Mouse (Mus musculus) cerebellum, postnatal 4 days (tissue): ENCODE data around the gene Nhlrc4.
A peak's percentile ranks its signal among the peaks of the same experiment; 100 is the strongest.

Experiments used
- DNase-seq, 2 experiments: peaks; one replicate each; pipeline ENCODE4 v3.0.0; 2022; ENCODE audit warnings: low spot score in 2 of 2, mixed read lengths in 1 of 2

Gene Nhlrc4

DNA sequence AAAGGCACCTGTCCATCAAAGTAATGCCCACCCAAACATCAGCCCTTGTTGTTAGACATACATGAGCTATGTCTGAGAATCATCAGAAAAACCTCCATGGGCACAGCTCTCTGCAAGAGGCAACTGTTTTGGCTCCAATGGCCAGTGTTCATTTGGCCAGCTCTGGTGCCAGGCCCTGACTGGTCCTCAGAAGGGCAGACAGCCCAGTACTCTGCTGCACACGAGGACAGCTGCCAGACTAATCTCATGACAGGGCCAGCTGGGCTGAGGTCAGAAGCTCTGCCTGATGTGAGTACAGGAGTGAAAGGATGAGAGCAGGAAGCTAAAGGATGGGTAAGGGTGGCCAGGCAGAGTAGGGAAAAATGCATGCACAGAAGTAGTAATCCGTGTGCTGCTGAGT lies 19.4 kb downstream of the Nhlrc4 start:
- DNase-seq = peak in 1 of 2 experiments; percentile 50

DNA sequence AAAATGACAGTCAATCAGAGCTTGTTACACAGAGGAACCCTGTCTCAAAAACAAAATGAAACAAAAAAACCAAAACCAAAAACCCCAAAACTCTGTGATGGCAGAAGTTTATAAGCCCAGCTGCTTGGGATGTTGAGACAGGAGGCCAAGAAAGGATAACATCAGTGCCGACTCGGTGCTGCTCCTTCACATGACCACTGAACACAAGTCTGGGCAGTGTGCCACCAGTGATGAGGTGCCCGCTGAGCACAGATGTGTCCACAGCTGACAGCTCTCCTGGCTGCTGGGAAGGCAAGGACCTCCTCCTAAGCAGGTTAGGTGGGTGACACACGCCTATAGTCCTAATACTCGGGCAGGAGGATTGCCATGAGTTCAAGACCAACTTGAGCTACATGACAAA lies 22.6 kb downstream of the Nhlrc4 start:
- DNase-seq = no peak

DNA sequence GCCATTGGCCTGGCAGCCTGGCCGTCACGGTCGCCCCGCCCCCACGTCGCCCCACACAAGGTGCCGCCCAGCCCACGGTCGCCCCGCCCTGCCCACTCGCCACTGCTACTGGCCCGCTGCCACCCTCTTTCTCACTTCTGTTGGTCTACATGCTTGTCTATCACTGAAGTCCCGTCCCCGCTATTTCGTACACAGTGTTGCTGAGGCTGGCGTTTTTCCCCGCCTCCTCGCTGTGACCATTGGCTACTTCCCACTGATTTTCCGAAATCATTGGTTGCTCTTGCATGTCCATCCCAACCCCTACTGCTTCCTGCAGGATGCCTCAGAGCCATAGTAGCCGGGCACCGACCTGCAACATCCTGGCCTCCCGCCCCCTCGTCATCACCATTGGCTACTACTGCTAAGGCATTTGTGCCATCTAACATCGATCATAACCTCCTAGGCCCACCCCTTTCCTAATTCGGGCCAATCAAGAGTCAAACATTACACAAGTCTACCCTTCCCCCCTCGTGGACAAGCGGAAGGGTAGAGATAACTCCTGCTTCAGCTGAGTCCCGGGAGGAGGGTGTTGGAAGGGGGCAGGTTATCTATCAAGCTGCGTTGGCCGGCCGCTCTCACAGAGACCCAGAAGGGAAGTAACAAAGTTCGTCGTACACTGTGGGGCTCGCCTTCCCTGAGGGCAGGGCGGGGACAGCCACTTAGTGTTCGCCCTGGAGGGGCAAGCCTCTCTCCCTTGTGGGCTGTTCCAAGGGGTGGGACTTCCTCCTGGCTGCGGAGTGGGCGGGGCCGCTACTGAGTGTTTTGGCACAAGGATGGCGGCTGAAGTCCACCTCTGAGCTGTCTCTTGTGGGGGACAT lies 24.7 kb downstream of the Nhlrc4 start:
- peak; percentile 100 for DNase-seq

DNA sequence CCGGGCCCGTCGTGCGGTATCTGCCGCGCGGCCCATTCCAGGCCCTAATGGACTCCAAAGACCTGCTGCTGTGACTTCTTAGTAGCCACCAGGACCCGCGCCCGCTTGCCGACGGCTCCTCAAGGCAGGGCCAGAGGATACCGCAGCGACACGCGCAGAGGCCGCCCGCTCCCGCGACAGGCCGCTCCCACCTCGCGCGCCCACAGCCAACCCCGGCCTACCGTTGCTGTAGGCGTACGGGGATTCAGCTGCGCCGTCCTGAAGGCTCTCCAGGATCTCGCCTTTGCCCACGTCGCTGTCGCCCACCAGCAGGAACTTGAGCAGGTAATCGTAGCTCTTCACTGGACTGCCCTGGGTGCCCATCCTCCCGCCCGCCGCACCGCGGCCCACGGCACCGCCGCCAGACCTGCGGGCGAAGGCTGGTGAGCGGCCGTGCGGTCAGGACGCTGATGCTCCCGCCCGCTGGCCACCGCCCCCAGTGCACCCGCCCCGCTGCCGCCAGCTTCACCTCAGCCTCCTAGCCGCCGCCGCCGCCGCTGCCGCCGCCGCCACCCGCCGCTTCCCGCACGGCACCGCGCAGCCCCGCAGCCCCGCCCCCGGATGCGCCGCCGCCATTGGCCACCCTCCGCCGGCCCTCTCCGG lies 25.5 kb downstream of the Nhlrc4 start, which contains the start of gene Rab40c:
Gene Rab40c (minus strand): TSS at position 584 of the 642 bp plus-strand sequence.
- DNase-seq = no peak

DNA sequence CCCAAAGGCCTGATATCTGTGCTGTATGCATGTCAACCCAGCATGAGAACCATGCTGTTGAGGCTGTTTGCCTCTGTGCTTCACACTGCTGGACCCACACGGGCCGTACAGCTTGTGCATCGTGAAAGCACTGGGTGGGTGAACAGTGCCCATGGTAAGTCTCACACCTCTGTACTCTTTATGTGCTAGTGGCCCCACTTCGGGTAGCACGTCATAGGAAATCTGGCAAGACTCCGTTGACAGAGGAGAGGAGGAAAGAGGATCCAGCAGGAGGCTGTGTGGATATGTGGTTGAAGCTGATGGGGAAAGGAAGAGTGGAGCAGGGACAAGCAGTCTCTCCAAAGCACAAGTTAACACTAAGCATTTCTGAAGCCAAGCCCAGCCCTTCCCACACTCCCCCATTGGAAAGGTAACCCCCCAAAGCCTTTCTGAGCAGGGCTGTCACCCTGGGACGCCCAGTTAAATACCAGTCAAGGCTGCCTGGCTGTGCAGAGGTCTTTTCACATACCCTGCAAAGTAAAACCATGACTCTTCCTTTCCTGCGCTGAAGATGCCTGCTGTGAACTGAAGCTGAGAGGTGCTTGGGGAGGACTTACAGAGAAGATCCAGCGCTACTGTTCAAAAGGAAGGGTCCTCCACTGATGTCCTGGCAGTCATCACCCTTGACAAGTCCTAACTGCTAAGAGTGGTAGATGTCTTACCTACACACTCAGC lies 26.6 kb downstream of the Nhlrc4 start:
- no peak for DNase-seq

DNA sequence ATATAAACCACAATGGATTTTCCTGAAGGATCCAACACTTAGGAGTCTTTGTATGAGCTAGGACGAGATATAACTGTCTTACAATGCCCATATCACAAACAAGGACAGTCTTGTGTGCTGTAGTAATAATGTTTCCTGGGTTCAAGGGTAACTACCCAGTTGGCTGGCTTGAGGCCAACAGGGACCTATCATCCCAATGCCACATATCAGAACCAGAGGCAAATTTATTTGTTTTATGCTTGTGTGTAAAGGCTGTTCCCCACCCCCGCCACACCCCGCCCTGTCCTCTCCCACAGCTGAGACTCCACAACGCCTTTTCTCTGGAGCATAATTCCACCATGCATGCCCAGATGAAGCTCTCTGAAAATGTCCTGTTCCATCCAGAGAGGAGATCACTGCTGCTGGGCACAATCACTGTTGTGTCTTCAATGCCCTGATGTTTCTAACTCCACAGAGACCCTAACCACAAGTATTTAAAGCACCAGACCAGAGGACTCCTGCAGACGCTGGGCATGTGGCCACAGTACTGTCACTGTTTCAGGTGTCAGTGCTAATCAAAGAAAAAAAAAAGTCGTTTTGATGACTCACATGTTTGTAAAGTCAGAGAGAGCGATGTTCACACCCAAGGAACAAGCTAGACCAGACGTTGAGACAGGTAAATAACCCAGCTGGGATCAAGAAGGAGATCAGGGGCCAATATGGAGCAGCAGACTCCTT lies 27.7 kb downstream of the Nhlrc4 start:
- no peak for DNase-seq

DNA sequence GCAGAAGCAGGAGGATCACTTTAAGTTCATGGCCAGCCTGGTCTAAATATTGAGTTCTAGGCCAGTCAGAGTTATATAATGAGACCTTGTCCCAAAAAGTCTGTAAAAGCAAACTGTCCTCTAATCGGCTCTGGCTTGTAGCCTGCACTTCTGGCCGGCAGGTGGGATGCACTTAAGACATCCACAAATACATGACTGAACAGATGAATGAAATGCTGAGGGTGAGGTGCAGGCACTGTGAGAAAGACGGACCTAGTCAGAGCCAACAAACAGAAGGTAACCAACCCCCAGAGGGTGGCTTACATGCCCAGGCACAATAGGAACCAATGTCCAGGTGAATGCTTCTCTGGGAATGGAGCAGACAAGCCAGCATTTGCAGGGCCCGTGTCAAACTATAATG lies 30.5 kb downstream of the Nhlrc4 start:
- no peak for DNase-seq

DNA sequence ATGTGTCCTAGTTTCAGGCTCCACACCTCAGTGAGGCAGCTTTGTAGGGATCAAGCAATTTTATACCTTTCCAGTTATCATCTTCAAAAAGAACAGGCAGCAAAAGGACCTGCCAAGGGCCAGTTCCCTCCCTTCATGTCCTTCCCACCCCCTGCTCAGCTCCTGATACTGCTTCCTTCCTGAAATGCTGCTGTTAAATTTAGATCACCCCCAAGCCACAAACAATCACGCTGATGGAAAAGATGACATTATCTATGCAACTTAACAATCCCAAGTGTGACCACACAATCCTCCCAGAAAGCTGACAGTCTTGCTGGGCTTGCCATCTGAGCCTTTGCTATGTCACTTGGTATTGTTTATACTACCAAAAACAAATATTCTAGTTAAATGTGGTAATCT lies 30.9 kb downstream of the Nhlrc4 start:
- DNase-seq = no peak

DNA sequence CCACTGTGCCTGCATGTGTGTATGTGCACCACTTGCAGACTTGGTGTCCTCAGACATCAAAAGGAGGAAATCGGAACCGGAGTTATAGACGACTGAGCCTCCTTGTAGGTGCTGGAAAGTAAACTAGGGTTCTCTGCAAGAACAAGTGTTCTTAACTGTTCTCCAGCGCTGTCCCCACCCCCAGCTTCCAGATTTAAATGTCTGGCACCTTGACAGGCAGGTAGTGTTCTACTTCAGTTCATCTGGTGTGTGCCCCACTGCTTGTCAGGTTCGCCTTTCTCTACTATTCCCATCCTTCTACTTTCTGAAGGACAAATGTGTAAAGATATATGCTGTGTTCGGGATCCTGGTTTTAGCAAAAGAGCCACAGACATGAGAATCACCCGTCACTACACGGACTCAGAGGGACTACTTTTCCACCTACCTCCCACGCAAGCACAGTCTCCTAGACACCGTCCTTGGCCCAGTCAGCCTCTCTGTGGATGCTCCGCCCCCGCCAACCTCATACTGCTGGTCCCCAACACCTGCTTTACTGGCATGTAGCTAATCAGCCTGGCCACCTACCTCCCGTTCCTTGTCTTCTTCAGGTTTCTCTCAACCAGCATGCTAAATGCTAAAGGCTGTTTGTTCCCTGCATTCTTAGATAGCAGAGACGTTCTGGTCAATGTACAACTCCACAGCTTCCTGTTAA lies 31.4 kb downstream of the Nhlrc4 start:
- no peak for DNase-seq

DNA sequence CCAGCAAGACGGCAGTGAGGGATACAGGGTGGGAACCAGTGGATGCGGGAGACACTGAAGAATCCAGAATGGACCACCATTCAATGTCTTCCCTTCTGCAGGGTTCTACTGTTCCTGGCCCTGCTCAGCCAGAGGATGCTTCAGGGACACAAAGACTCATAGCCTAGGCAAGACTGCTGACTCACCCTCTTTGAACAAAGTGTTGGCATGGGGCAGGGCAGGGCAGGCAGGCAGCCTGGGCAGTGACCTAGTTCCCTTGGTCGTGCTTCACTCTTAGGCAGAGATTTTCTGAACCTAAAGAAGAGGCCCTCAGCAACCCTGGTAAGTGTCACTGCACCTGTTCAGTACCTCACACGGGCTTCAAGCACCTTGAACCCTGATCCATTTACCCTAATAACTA lies 32.9 kb downstream of the Nhlrc4 start:
- no peak for DNase-seq

DNA sequence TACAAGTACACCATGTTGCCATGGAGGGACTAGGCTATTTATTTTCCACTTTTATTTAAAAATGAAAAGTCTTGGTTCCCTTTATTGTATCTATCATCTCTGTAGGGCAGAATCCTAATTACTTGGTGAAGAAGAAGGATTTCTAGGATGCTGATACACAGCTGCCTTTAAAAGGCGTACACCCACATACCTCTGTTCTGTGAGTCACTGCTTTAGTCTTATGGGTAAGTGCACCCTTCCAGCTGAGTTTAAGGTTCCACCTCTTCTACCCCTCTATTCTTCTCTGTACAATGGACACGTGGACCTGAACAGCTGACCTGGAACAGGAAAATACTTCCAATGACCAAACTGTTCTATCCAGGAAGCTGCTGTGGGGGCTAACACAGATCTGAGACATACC lies 37.1 kb downstream of the Nhlrc4 start:
- no peak for DNase-seq

DNA sequence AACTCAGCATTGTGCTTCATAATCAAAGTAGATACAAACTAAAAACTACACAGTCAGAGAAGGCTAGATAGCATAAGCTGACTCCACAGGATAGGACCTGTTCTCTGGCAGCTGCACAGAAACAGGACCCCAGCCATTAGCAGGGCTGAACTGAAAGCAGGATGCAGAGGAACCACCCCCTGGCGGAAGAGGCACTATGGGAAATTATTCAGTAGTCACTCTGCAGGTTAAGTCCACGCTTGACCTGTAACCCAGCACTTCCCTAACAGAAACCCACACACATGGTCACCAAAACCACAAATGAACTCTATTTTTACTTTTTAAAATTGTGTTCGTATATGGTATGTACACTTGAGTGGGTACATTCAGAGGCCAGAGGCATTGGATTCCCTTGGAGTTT lies 41.7 kb downstream of the Nhlrc4 start:
- no peak for DNase-seq

DNA sequence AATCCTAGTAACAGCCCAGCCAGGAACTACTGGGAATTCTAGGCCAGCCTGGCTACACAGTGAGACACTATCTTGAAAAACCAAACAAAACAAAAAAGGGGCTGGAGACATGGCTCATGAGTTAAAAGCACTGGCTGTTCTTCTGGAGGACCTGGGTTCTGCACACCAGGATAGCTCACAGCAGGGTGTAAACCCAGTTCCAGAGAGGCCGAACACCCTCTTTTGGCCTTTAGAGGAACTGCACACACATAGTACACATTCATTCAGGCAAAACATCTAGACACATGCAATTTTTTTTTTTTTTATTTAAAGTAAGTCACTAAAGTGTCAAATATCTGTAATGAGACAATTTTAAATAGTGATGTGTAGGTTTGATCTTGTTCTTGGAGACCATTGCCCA lies 44.6 kb downstream of the Nhlrc4 start:
- DNase-seq = no peak

DNA sequence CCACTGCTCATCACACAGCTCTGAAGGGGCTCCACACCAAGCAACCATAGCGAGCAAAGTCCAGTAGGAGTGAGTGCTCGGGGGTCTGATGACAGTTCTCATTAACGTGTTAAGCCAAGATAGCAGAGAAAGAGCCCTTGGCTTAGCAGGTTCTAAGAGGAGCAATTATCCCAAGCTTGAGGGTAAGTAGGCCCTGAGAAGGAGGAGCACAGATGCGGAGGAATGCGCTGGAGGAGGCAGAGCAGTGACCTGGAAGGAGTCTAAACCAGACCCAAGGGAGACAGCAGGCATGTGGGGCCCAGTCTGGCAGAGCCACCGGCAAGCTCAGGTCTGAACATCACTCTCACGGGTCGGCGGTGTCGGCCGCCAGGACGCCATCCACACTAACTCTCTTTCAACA lies 48.9 kb downstream of the Nhlrc4 start:
- DNase-seq = no peak

DNA sequence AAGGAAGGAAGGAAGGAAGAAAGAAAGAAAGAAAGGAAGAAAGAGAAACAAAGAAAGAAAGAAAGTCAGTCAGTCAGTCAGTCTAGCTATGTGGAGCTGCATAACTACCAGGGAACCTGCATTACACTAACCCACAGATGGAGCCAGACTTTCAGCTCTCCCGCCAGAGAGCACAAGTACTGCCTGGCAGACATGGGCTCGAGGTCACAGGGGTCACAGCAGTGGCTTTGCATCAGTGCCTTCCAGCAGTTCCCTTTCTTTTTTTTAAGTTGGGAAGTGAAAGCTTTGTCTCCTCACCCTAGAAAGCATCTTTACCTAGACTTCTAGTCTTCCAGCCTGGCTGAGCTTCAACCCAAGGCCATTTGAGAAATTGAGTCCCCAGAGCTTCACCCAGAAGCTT lies 49.3 kb downstream of the Nhlrc4 start:
- DNase-seq = no peak

DNA sequence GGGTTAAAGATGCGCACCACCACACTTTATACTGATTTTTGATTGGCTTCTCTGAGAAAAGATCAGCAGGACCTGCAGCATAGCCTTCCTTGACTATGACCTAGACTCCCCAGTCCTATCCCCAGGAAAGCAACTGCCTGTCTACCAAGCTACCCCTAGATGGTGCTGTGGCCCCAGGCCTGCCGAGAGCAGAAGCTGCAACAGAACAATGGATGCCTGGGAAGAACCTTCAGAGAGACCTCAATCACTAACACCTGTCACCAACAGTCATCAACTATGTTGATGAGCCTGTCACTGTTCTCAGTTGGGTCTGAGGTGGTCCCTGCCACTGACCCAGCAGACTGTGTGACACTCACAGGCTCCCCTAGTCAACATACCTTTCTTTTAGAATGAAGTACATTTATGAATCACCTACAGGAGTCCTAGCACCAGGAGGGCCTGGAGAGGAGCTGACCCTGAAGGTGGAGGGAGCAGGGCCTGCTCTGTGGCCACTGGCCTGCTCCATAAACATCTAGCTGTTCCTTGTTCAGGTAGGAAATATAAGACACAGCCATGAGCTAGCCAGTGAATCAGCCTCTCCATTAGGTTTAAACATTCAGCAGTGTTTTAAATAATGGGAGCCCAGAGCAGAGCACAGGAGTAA lies 50.7 kb downstream of the Nhlrc4 start:
- DNase-seq = peak; percentile 57 to 74
